Mouse (Mus musculus) midbrain, embryonic 15.5 days (tissue): ENCODE results near the gene Zrsr1. TPM values are rescaled to one million over a fixed set of nuclear protein-coding genes. Genes with fewer than 3 reads are reported as not detected.

Experiments used
- ATAC-seq: fragments of 200-750 bp; cut with Nextera tagmentation; replicated peaks from 2 replicates; pipeline ENCODE4 v1.8.0; 2017; ENCODE audit warnings: moderate TSS enrichment
- H3K27ac ChIP-seq: fragments of 300-500 bp; sonication (generic); 2 replicates; pipeline ENCODE4 v1.5.1; 2015; ENCODE audit warnings: mild to moderate bottlenecking, inconsistent platforms
- H3K27me3 ChIP-seq: fragments of 300-500 bp; sonication (generic); replicated peaks from 2 replicates; pipeline ENCODE4 v1.6.1; 2015; ENCODE audit warnings: inconsistent platforms
- H3K36me3 ChIP-seq: fragments of 300-500 bp; sonication (generic); replicated peaks from 2 replicates; pipeline ENCODE4 v1.6.1; 2015; ENCODE audit warnings: inconsistent platforms
- H3K4me1 ChIP-seq: fragments of 300-500 bp; sonication (generic); 2 replicates; pipeline ENCODE4 v1.6.1; 2015; ENCODE audit warnings: inconsistent platforms
- H3K4me2 ChIP-seq: fragments of 300-500 bp; sonication (generic); 2 replicates; pipeline ENCODE4 v1.6.1; 2015; ENCODE audit warnings: inconsistent platforms, mild to moderate bottlenecking, moderate library complexity
- H3K4me3 ChIP-seq: fragments of 300-500 bp; sonication (generic); 2 replicates; pipeline ENCODE4 v1.5.1; 2015; ENCODE audit warnings: mild to moderate bottlenecking, inconsistent platforms
- H3K9ac ChIP-seq: fragments of 300-500 bp; sonication (generic); 2 replicates; pipeline ENCODE4 v1.6.1; 2015; ENCODE audit warnings: mild to moderate bottlenecking, inconsistent platforms
- H3K9me3 ChIP-seq: fragments of 300-500 bp; sonication (generic); 2 replicates; pipeline ENCODE4 v1.6.1; 2016; ENCODE audit warnings: inconsistent platforms
- WGBS: fragments of 180-500 bp; shearing (Covaris S2); methylation state at CpG from one replicate; pipeline ENCODE4 v1.1.7; 2015; ENCODE audit warnings: mixed read lengths; 5-methylcytosine and 5-hydroxymethylcytosine counted together
- polyA plus RNA-seq: library from polyadenylated mRNA; unstranded; fragments of >200 nt; fragmentation: Nextera tagmentation; extraction: Ambion mirVana; gene quantifications from 2 replicates; pipeline ENCODE4 v1.2.1, GENCODE M21; 2015

Zrsr1 gene
- 7.0 and 7.6 TPM in 2 replicates for polyA plus RNA-seq

- peak; percentile 89 for ATAC-seq
- peak within 1 kb of the TSS; percentile 57 for H3K4me3 ChIP-seq
- H3K27me3 ChIP-seq, result no peaks in the 10 kb centered on the region
- 51% methylated on average over 56 of the region's 56 CpGs for WGBS
- H3K4me1 ChIP-seq, result peaks cover 27% of the 10 kb centered on the region
- peak within 1 kb of the TSS; percentile 61 for H3K9ac ChIP-seq
- no peaks in the 10 kb centered on the region; the same call in 1 of the 2 replicates for H3K36me3 ChIP-seq
- peaks cover 3% of the 10 kb centered on the region for H3K9me3 ChIP-seq
- H3K27ac ChIP-seq, result peak within 1 kb of the TSS; percentile 76
- H3K4me2 ChIP-seq, result peak within 1 kb of the TSS; percentile 58
Observed at GRCm38 (mm10) chr11:22971835-22972709, at the start of gene Zrsr1. Zrsr1 (plus strand) TSS chr11:22972005.

GRCm38 (mm10) chr11:22922546-22922945 lies 49.3 kb upstream of the Zrsr1 start:
- Histone ChIP-seq H3K4me3 (no peak overlapping the region), H3K27ac (no peak overlapping the region), H3K36me3 (no peaks in the 10 kb centered on the region), H3K9me3 (no peaks in the 10 kb centered on the region), H3K9ac (no peak overlapping the region), H3K27me3 (no peaks in the 10 kb centered on the region), H3K4me2 (no peak overlapping the region), H3K4me1 (no peaks in the 10 kb centered on the region)
- ATAC-seq, result no peak
- 86% methylated on average over 2 of the region's 2 CpGs for WGBS

GRCm38 (mm10) chr11:22923606-22924005 lies 48.2 kb upstream of the Zrsr1 start:
- no peaks in the 10 kb centered on the region for H3K27me3 ChIP-seq
- 67% methylated on average over 2 of the region's 2 CpGs for WGBS
- H3K4me2 ChIP-seq, result no peak overlapping the region
- no peak overlapping the region for H3K9ac ChIP-seq
- no peaks in the 10 kb centered on the region for H3K36me3 ChIP-seq
- H3K9me3 ChIP-seq, result no peaks in the 10 kb centered on the region
- H3K4me1 ChIP-seq, result no peaks in the 10 kb centered on the region
- no peak for ATAC-seq
- H3K4me3 ChIP-seq, result no peak overlapping the region
- no peak overlapping the region for H3K27ac ChIP-seq

GRCm38 (mm10) chr11:22928586-22929169 lies 43.1 kb upstream of the Zrsr1 start:
- Histone ChIP-seq H3K27me3 (no peaks in the 10 kb centered on the region), H3K9ac (no peak overlapping the region), H3K4me2 (no peak overlapping the region), H3K27ac (no peak overlapping the region), H3K9me3 (no peaks in the 10 kb centered on the region), H3K4me1 (no peaks in the 10 kb centered on the region), H3K4me3 (no peak overlapping the region), H3K36me3 (no peaks in the 10 kb centered on the region)
- no peak for ATAC-seq
- 88% methylated on average over 8 of the region's 8 CpGs for WGBS

GRCm38 (mm10) chr11:22930129-22930528 lies 41.7 kb upstream of the Zrsr1 start:
- Histone ChIP-seq H3K27ac (no peak overlapping the region), H3K4me1 (no peaks in the 10 kb centered on the region), H3K4me3 (no peak overlapping the region), H3K9ac (no peak overlapping the region), H3K36me3 (no peaks in the 10 kb centered on the region), H3K9me3 (no peaks in the 10 kb centered on the region), H3K4me2 (no peak overlapping the region), H3K27me3 (no peaks in the 10 kb centered on the region)
- WGBS, result 47% methylated on average over 2 of the region's 2 CpGs
- ATAC-seq, result no peak

- H3K36me3 ChIP-seq, result no peaks in the 10 kb centered on the region
- 95% methylated on average over 2 of the region's 2 CpGs for WGBS
- no peaks in the 10 kb centered on the region for H3K4me1 ChIP-seq
- no peaks in the 10 kb centered on the region for H3K27me3 ChIP-seq
- no peak overlapping the region for H3K4me3 ChIP-seq
- H3K9ac ChIP-seq, result no peak overlapping the region
- H3K27ac ChIP-seq, result no peak overlapping the region
- ATAC-seq, result no peak
- no peak overlapping the region for H3K4me2 ChIP-seq
- no peaks in the 10 kb centered on the region for H3K9me3 ChIP-seq
Observed at GRCm38 (mm10) chr11:22931320-22931905, 40.4 kb upstream of the Zrsr1 start.

- no peaks in the 10 kb centered on the region for H3K27me3 ChIP-seq
- no peak overlapping the region for H3K9ac ChIP-seq
- no peaks in the 10 kb centered on the region for H3K9me3 ChIP-seq
- H3K27ac ChIP-seq, result no peak overlapping the region
- no peak for ATAC-seq
- H3K4me2 ChIP-seq, result no peak overlapping the region
- no peaks in the 10 kb centered on the region for H3K4me1 ChIP-seq
- no peaks in the 10 kb centered on the region for H3K36me3 ChIP-seq
- H3K4me3 ChIP-seq, result no peak overlapping the region
Observed at GRCm38 (mm10) chr11:22932167-22932566, 39.6 kb upstream of the Zrsr1 start.

- Histone ChIP-seq H3K4me3 (no peak overlapping the region), H3K27me3 (no peaks in the 10 kb centered on the region), H3K36me3 (no peaks in the 10 kb centered on the region), H3K9ac (no peak overlapping the region), H3K4me1 (no peaks in the 10 kb centered on the region), H3K27ac (no peak overlapping the region), H3K9me3 (no peaks in the 10 kb centered on the region), H3K4me2 (no peak overlapping the region)
- 55% methylated on average over 5 of the region's 5 CpGs for WGBS
- ATAC-seq, result no peak
Observed at GRCm38 (mm10) chr11:22936446-22937125, 35.2 kb upstream of the Zrsr1 start.

GRCm38 (mm10) chr11:22937716-22938316 lies 34.0 kb upstream of the Zrsr1 start:
- no peak for ATAC-seq
- no peak overlapping the region for H3K9ac ChIP-seq

GRCm38 (mm10) chr11:22938983-22939382 lies 32.8 kb upstream of the Zrsr1 start:
- Histone ChIP-seq H3K36me3 (no peaks in the 10 kb centered on the region), H3K27me3 (no peaks in the 10 kb centered on the region), H3K9ac (no peak overlapping the region), H3K4me3 (no peak overlapping the region), H3K4me2 (no peak overlapping the region), H3K27ac (no peak overlapping the region), H3K9me3 (no peaks in the 10 kb centered on the region), H3K4me1 (no peaks in the 10 kb centered on the region)
- ATAC-seq, result no peak
- 84% methylated on average over 2 of the region's 2 CpGs for WGBS

More at GRCm38 (mm10) chr11:22937716-22938316, 34.0 kb upstream of the Zrsr1 start:
- Histone ChIP-seq H3K9me3 (no peaks in the 10 kb centered on the region), H3K27me3 (no peaks in the 10 kb centered on the region), H3K4me2 (no peak overlapping the region), H3K36me3 (no peaks in the 10 kb centered on the region), H3K27ac (no peak overlapping the region), H3K4me1 (no peaks in the 10 kb centered on the region), H3K4me3 (no peak overlapping the region)
- WGBS, result 97% methylated on average over 4 of the region's 4 CpGs

GRCm38 (mm10) chr11:22949101-22949500 lies 22.7 kb upstream of the Zrsr1 start:
- no peaks in the 10 kb centered on the region for H3K27me3 ChIP-seq
- H3K27ac ChIP-seq, result no peak overlapping the region
- no peak overlapping the region for H3K4me3 ChIP-seq
- no peak overlapping the region for H3K9ac ChIP-seq
- H3K4me1 ChIP-seq, result no peaks in the 10 kb centered on the region
- no peak overlapping the region for H3K4me2 ChIP-seq
- no peak for ATAC-seq
- 91% methylated on average over 1 of the region's 1 CpGs for WGBS
- no peaks in the 10 kb centered on the region for H3K9me3 ChIP-seq
- no peaks in the 10 kb centered on the region for H3K36me3 ChIP-seq

- H3K4me3 ChIP-seq, result no peak overlapping the region
- H3K4me2 ChIP-seq, result no peak overlapping the region
- H3K27me3 ChIP-seq, result no peaks in the 10 kb centered on the region
- H3K9ac ChIP-seq, result no peak overlapping the region
- H3K9me3 ChIP-seq, result no peaks in the 10 kb centered on the region
- WGBS, result 92% methylated on average over 6 of the region's 6 CpGs
- H3K36me3 ChIP-seq, result no peaks in the 10 kb centered on the region
- no peak for ATAC-seq
- no peaks in the 10 kb centered on the region for H3K4me1 ChIP-seq
- H3K27ac ChIP-seq, result no peak overlapping the region
Observed at GRCm38 (mm10) chr11:22950131-22950530, 21.7 kb upstream of the Zrsr1 start.
